Mouse (Mus musculus) MEL (cell line): ENCODE data around the gene Tob2. TPM values are rescaled to one million over a fixed set of nuclear protein-coding genes. Genes with fewer than 3 reads are reported as not detected.

Experiments
- DNase-seq: peaks from one replicate; pipeline ENCODE4 v3.0.0; 2011; ENCODE audit warnings: low read depth, low spot score
- H3K27ac ChIP-seq: 2 replicates; pipeline ENCODE4 v1.5.1; 2012; ENCODE audit warnings: low read depth, mild to moderate bottlenecking, control low read depth, low read length, moderate library complexity; ENCODE audit not compliant: control insufficient read depth
- H3K27me3 ChIP-seq, 2 experiments: fragments of 150-350 bp in 1 of 2; sonication (generic) in 1 of 2; 2 replicates each; pipeline ENCODE4 v1.6.1; 2012; ENCODE audit warnings: low read length in 2 of 2, mild to moderate bottlenecking in 2 of 2, improper control_type of control experiment in 1 of 2, moderate library complexity in 1 of 2; ENCODE audit not compliant: insufficient read depth in 2 of 2, control insufficient read depth in 1 of 2
- H3K36me3 ChIP-seq, 2 experiments: 2 replicates each; pipeline ENCODE4 v1.6.1; 2012 to 2014; ENCODE audit warnings: low read length in 2 of 2, improper control_type of control experiment in 1 of 2, inconsistent platforms in 1 of 2, mild to moderate bottlenecking in 1 of 2; ENCODE audit not compliant: insufficient read depth in 2 of 2, control insufficient read depth in 1 of 2
- H3K4me1 ChIP-seq, 2 experiments: fragments of 150-350 bp in 1 of 2; sonication (generic) in 1 of 2; 2 replicates each; pipeline ENCODE4 v1.6.1; 2012; ENCODE audit warnings: low read length in 2 of 2, improper control_type of control experiment in 1 of 2, mild to moderate bottlenecking in 1 of 2; ENCODE audit not compliant: insufficient read depth in 2 of 2, control insufficient read depth in 1 of 2
- H3K4me3 ChIP-seq, 2 experiments: fragments of 150-350 bp in 1 of 2; sonication (generic) in 1 of 2; 2 replicates each; pipeline ENCODE4 v1.5.1; 2012; ENCODE audit warnings: low read depth in 2 of 2, low read length in 2 of 2, mild to moderate bottlenecking in 2 of 2, moderate library complexity in 2 of 2, control low read depth in 1 of 2, improper control_type of control experiment in 1 of 2; ENCODE audit not compliant: control insufficient read depth in 1 of 2, insufficient read depth in 1 of 2
- H3K79me2 ChIP-seq: 2 replicates; pipeline ENCODE4 v1.6.1; 2012; ENCODE audit warnings: mild to moderate bottlenecking, low read length, moderate library complexity; ENCODE audit not compliant: control insufficient read depth, poor library complexity, insufficient read depth
- H3K9ac ChIP-seq: 2 replicates; pipeline ENCODE4 v1.6.1; 2012; ENCODE audit warnings: low read depth, mild to moderate bottlenecking, control low read depth, low read length, moderate library complexity; ENCODE audit not compliant: control insufficient read depth, poor library complexity, severe bottlenecking
- H3K9me3 ChIP-seq: fragments of 150-350 bp; sonication (generic); replicated peaks from 2 replicates; pipeline ENCODE4 v1.6.1; 2012; ENCODE audit warnings: mild to moderate bottlenecking, low read length, improper control_type of control experiment, moderate library complexity; ENCODE audit not compliant: insufficient read depth
- CHD2 ChIP-seq: IDR thresholded peaks from 2 replicates; pipeline ENCODE4 v1.6.1; 2011; ENCODE audit warnings: low read length, improper control_type of control experiment
- CTCF ChIP-seq, 3 experiments: IDR thresholded peaks in 2 of 3; conservative IDR thresholded peaks in 1 of 3; 2 replicates each; pipeline ENCODE4 v1.5.1; 2011 to 2012; ENCODE audit warnings: low read length in 3 of 3, low read depth in 2 of 3, mild to moderate bottlenecking in 2 of 3, improper control_type of control experiment in 1 of 3, inconsistent platforms in 1 of 3, mixed read lengths in 1 of 3, moderate library complexity in 1 of 3; ENCODE audit not compliant: control insufficient read depth in 1 of 3, insufficient read depth in 1 of 3, poor library complexity in 1 of 3, severe bottlenecking in 1 of 3
- E2F4 ChIP-seq: IDR thresholded peaks from 2 replicates; pipeline ENCODE4 v1.6.1; 2011; ENCODE audit warnings: low read depth, low read length, improper control_type of control experiment, borderline replicate concordance
- EP300 ChIP-seq, 2 experiments: IDR thresholded peaks; 2 replicates each; pipeline ENCODE4 v1.6.1; 2011; ENCODE audit warnings: improper control_type of control experiment in 2 of 2, low read length in 2 of 2, low read depth in 1 of 2, mild to moderate bottlenecking in 1 of 2
- ETS1 ChIP-seq: IDR thresholded peaks from 2 replicates; pipeline ENCODE4 v1.6.1; 2012; ENCODE audit warnings: low read depth, mild to moderate bottlenecking, inconsistent platforms, low read length, improper control_type of control experiment, moderate library complexity
- HCFC1 ChIP-seq: IDR thresholded peaks from 2 replicates; pipeline ENCODE4 v1.6.1; 2012; ENCODE audit warnings: low read depth, mild to moderate bottlenecking, inconsistent platforms, low read length, improper control_type of control experiment, moderate library complexity
- KAT2A ChIP-seq: conservative IDR thresholded peaks from 2 replicates; pipeline ENCODE4 v1.6.1; 2012; ENCODE audit warnings: low read depth, low read length, improper control_type of control experiment, inconsistent platforms
- MAZ ChIP-seq: IDR thresholded peaks from 2 replicates; pipeline ENCODE4 v1.6.1; 2012; ENCODE audit warnings: low read depth, mild to moderate bottlenecking, inconsistent platforms, low read length, improper control_type of control experiment
- MYB ChIP-seq: IDR thresholded peaks from 2 replicates; pipeline ENCODE4 v1.6.1; 2011; ENCODE audit warnings: mild to moderate bottlenecking, low read depth, low read length, improper control_type of control experiment
- NELFE ChIP-seq: IDR thresholded peaks from 2 replicates; pipeline ENCODE4 v1.6.1; 2011; ENCODE audit warnings: low read depth, low read length, improper control_type of control experiment
- RAD21 ChIP-seq: IDR thresholded peaks from 2 replicates; pipeline ENCODE4 v1.6.1; 2011; ENCODE audit warnings: mild to moderate bottlenecking, low read depth, low read length, improper control_type of control experiment
- RCOR1 ChIP-seq: IDR thresholded peaks from 2 replicates; pipeline ENCODE4 v1.6.1; 2012; ENCODE audit warnings: low read depth, mild to moderate bottlenecking, inconsistent platforms, low read length, improper control_type of control experiment
- SIN3A ChIP-seq: IDR thresholded peaks from 2 replicates; pipeline ENCODE4 v1.6.1; 2012; ENCODE audit warnings: low read length, improper control_type of control experiment, inconsistent platforms
- TBP ChIP-seq: IDR thresholded peaks from 2 replicates; pipeline ENCODE4 v1.8.0; 2011; ENCODE audit warnings: low read depth, low read length, improper control_type of control experiment
- USF2 ChIP-seq, 2 experiments: IDR thresholded peaks; 2 replicates each; pipeline ENCODE4 v1.6.1; 2011 to 2012; ENCODE audit warnings: improper control_type of control experiment in 2 of 2, low read length in 2 of 2, borderline replicate concordance in 1 of 2, inconsistent platforms in 1 of 2, low read depth in 1 of 2, mild to moderate bottlenecking in 1 of 2; ENCODE audit not compliant: insufficient read depth in 1 of 2
- ZC3H11A ChIP-seq: IDR thresholded peaks from 2 replicates; pipeline ENCODE4 v1.6.1; 2012; ENCODE audit warnings: low read depth, mild to moderate bottlenecking, inconsistent platforms, low read length, improper control_type of control experiment
- ZKSCAN1 ChIP-seq: IDR thresholded peaks from 2 replicates; pipeline ENCODE4 v1.6.1; 2012; ENCODE audit warnings: low read depth, mild to moderate bottlenecking, inconsistent platforms, low read length, improper control_type of control experiment, moderate library complexity
- ZNF384 ChIP-seq: IDR thresholded peaks from 2 replicates; pipeline ENCODE4 v1.6.1; 2012; ENCODE audit warnings: low read depth, mild to moderate bottlenecking, inconsistent platforms, low read length, improper control_type of control experiment
- polyA plus RNA-seq, 2 experiments: library from polyadenylated mRNA; stranded (reverse) in 1 of 2; unstranded in 1 of 2; fragments of >175 nt in 1 of 2; fragments of >200 nt in 1 of 2; gene quantifications; 2 replicates each; pipeline versions ENCODE4 v1.2.1 to v1.2.4; 2012; ENCODE audit warnings: low replicate concordance in 2 of 2, low read depth in 1 of 2; ENCODE audit not compliant: insufficient read length in 2 of 2, insufficient read depth in 1 of 2, missing spikeins in 1 of 2
- total RNA-seq: library from RNA; depleted of rRNA; stranded (reverse); fragments of 300-350 nt; gene quantifications from 2 replicates; pipeline ENCODE4 v1.2.3, GENCODE M21; 2012

Gene Tob2
- total and polyA plus RNA-seq, 3 experiments, result 20.7 to 23.5 TPM; not detected in 1

DNA sequence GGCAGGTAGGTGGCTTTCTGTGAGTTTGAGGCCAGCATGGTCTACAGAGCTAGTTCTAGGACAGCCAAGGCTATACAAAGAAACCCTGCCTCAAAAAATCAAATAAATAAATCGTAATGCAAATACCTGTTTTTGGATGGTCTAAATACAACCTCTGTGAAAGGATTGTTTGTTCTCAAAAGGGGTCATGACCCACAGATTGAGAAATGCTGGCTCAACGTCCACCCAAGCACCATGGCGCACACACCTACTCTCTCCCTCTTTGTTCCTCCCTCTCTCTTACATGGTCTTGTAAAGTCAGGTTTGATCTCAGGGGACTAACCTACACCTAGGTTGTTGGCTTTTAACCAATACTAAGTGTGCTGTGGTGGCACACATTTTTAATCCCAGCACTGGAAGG lies 36.0 kb downstream of the Tob2 start:
- H3K9ac ChIP-seq, result no peak overlapping the region
- no peaks in the 10 kb centered on the region for H3K79me2 ChIP-seq
- no peak for TF ChIP-seq ZNF384
- no peak for TF ChIP-seq SIN3A
- TF ChIP-seq MAZ, result no peak
- no peak for TF ChIP-seq RAD21
- no peak for TF ChIP-seq ZKSCAN1
- no peak for TF ChIP-seq EP300 (IDR thresholded peaks at IDR 0.05; ENCODE audit: low read depth in 1 of 2, low read length in 2 of 2)
- TF ChIP-seq CTCF (IDR thresholded peaks at IDR 0.05 in 2 of 3, conservative IDR thresholded peaks at IDR 0.05 in 1 of 3; ENCODE audit: control insufficient read depth in 1 of 3, insufficient read depth in 1 of 3, low read depth in 2 of 3, low read length in 3 of 3, poor library complexity in 1 of 3, severe bottlenecking in 1 of 3), result no peak
- no peak for TF ChIP-seq ZC3H11A
- no peak for TF ChIP-seq NELFE
- no peaks in the 10 kb centered on the region for H3K36me3 ChIP-seq
- H3K4me3 ChIP-seq, result no peak overlapping the region
- H3K4me1 ChIP-seq, result no peaks in the 10 kb centered on the region
- H3K27me3 ChIP-seq, result no peaks in the 10 kb centered on the region
- no peak for DNase-seq
- H3K9me3 ChIP-seq, result no peaks in the 10 kb centered on the region
- H3K27ac ChIP-seq, result no peak overlapping the region

GRCm38 (mm10) chr15:81818404-81818803 lies 40.2 kb downstream of the Tob2 start:
- Histone ChIP-seq H3K27me3 (no peaks in the 10 kb centered on the region), H3K27ac (no peak overlapping the region), H3K4me1 (peaks cover 11 to 18% of the 10 kb centered on the region in 2 experiments), H3K4me3 (no peak overlapping the region), H3K36me3 (peaks cover 0 to 16% of the 10 kb centered on the region in 2 experiments; a peak in 2 of 4 replicates), H3K79me2 (no peaks in the 10 kb centered on the region), H3K9ac (no peak overlapping the region), H3K9me3 (no peaks in the 10 kb centered on the region)
- DNase-seq, result no peak
- TF ChIP-seq RCOR1 (no peak), MYB (no peak), ZKSCAN1 (no peak), ETS1 (no peak), CHD2 (no peak), KAT2A (no peak), E2F4 (no peak), EP300 (IDR thresholded peaks at IDR 0.05; ENCODE audit: low read depth in 1 of 2, low read length in 2 of 2) (no peak), USF2 (IDR thresholded peaks at IDR 0.05; ENCODE audit: borderline replicate concordance in 1 of 2, insufficient read depth in 1 of 2, low read depth in 1 of 2, low read length in 2 of 2) (no peak), HCFC1 (no peak), TBP (no peak)
